Mouse (Mus musculus) forebrain, postnatal 0 days (tissue): ENCODE data around the gene Olfr229. TPM values are rescaled to one million over a fixed set of nuclear protein-coding genes. Genes with fewer than 3 reads are reported as not detected.
"Not testable (repeated sequence)": the region's sequence is repeated elsewhere in the genome, so short reads cannot be mapped to it uniquely, and the experiment has no call there.

ENCODE experiments used
- ATAC-seq: fragments of 200-750 bp; cut with Nextera tagmentation; 2 replicates; pipeline ENCODE4 v1.8.0; 2017; ENCODE audit warnings: mild to moderate bottlenecking, moderate library complexity
- DNase-seq: peaks from one replicate; pipeline ENCODE4 v3.0.0-alpha.2; 2015
- H3K27ac ChIP-seq: fragments of 300-500 bp; sonication (generic); 2 replicates; pipeline ENCODE4 v1.5.1; 2014; ENCODE audit warnings: low read depth, mild to moderate bottlenecking, antibody characterized with exemption, low read length, moderate library complexity, mixed read lengths
- H3K27me3 ChIP-seq: fragments of 300-500 bp; sonication (generic); 2 replicates; pipeline ENCODE4 v1.6.1; 2014; ENCODE audit warnings: mild to moderate bottlenecking, low read length, mixed read lengths; ENCODE audit not compliant: insufficient read depth
- H3K36me3 ChIP-seq: fragments of 300-500 bp; sonication (generic); 2 replicates; pipeline ENCODE4 v1.6.1; 2014; ENCODE audit warnings: mild to moderate bottlenecking, moderate library complexity; ENCODE audit not compliant: insufficient read depth
- H3K4me1 ChIP-seq: fragments of 300-500 bp; sonication (generic); 2 replicates; pipeline ENCODE4 v1.6.1; 2014; ENCODE audit warnings: antibody characterized with exemption; ENCODE audit not compliant: insufficient read depth
- H3K4me2 ChIP-seq: fragments of 300-500 bp; sonication (generic); 2 replicates; pipeline ENCODE4 v1.6.1; 2014; ENCODE audit warnings: low read depth, mild to moderate bottlenecking, moderate library complexity
- H3K4me3 ChIP-seq: fragments of 300-500 bp; sonication (generic); 2 replicates; pipeline ENCODE4 v1.5.1; 2014; ENCODE audit warnings: low read depth, low read length, mixed read lengths
- H3K9ac ChIP-seq: fragments of 300-500 bp; sonication (generic); 2 replicates; pipeline ENCODE4 v1.6.1; 2014; ENCODE audit warnings: mild to moderate bottlenecking
- H3K9me3 ChIP-seq: fragments of 300-500 bp; sonication (generic); 2 replicates; pipeline ENCODE4 v1.6.1; 2016; ENCODE audit warnings: low read length
- CTCF ChIP-seq: sonication (generic); IDR thresholded peaks from 2 replicates; pipeline ENCODE4 v1.5.1; 2016; ENCODE audit warnings: antibody characterized with exemption, control low read depth, low read depth
- WGBS: fragments of 180-500 bp; shearing (Covaris S2); extraction: QIAGEN DNeasy Blood & Tissue Kit; methylation state at CpG from one replicate; pipeline ENCODE4 v1.1.7; 2014; 5-methylcytosine and 5-hydroxymethylcytosine counted together
- polyA plus RNA-seq: library from polyadenylated mRNA; unstranded; fragments of >200 nt; fragmentation: Nextera tagmentation; extraction: Ambion mirVana; gene quantifications from 2 replicates; pipeline ENCODE4 v1.2.1, GENCODE M21; 2015
- total RNA-seq: library from RNA; depleted of rRNA; stranded (reverse); fragments of >200 nt; gene quantifications from 2 replicates; pipeline ENCODE4 v1.2.3, GENCODE M21; 2014; rRNA removed

The Olfr229 gene
- total and polyA plus RNA-seq, 2 experiments from 2014 or later: not detected

DNA sequence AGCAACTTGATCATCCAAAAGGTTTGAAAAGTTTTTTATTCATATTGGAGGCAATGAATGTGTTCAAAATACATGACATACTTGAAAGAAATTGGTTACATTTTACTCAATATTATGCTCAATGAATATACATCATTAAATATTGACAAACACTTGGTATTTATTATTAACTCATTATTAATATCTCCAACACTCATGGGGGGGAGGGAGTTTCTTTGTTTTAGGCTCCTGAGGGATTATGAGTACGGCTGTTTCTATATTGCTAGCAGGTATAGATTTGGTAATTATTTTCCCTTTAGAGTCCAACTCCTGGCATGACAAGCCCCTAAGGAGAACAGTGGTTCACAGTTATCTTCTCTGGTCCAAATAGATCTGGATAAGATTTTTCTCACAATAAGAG, 30.1 kb downstream of the Olfr229 start, which contains the start of gene Olfr974:
Gene Olfr974, plus strand, starts transcription at position 301 of the 400 bp plus-strand sequence.
- Histone ChIP-seq H3K9ac (no peak within 1 kb of the TSS), H3K4me3 (no peak within 1 kb of the TSS), H3K27ac (no peak within 1 kb of the TSS), H3K4me2 (no peak within 1 kb of the TSS), H3K36me3 (no peaks in the 10 kb centered on the region), H3K4me1 (no peaks in the 10 kb centered on the region), H3K27me3 (no peaks in the 10 kb centered on the region), H3K9me3 (no peaks in the 10 kb centered on the region)
- no peak for TF ChIP-seq CTCF
- WGBS: 82% methylated on average over 1 of the region's 1 CpGs
- ATAC-seq: no peak
- no peak for DNase-seq

DNA sequence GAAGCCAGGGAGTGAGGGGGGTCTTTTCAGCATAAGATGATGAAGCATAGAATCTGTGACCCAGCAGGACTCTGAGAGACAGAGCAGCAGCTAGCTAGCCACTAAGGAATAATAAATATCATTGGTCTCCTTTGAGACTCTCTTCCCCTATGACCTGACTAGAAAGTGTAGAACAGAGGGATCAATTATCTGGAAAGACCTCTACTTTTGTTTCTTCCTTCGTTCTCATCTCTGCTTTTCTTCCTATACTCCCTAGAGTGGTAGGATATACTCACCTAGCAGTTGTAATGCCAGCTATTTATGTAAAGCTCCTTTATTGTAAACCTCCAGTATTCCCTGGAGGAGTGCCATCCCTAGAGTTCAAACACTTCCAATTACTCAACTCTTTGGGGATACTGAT, 44.8 kb downstream of the Olfr229 start, which contains the start of gene Olfr975:
Gene Olfr975, minus strand, starts transcription at position 101 of the 400 bp plus-strand sequence.
- Histone ChIP-seq H3K9ac (no peak within 1 kb of the TSS), H3K4me3 (no peak within 1 kb of the TSS), H3K27me3 (no peaks in the 10 kb centered on the region), H3K4me2 (no peak within 1 kb of the TSS), H3K36me3 (no peaks in the 10 kb centered on the region), H3K27ac (no peak within 1 kb of the TSS), H3K9me3 (no peaks in the 10 kb centered on the region), H3K4me1 (no peaks in the 10 kb centered on the region)
- ATAC-seq (no peak), DNase-seq (no peak)
- WGBS: 73% methylated on average over 1 of the region's 1 CpGs
- TF ChIP-seq CTCF: no peak

DNA sequence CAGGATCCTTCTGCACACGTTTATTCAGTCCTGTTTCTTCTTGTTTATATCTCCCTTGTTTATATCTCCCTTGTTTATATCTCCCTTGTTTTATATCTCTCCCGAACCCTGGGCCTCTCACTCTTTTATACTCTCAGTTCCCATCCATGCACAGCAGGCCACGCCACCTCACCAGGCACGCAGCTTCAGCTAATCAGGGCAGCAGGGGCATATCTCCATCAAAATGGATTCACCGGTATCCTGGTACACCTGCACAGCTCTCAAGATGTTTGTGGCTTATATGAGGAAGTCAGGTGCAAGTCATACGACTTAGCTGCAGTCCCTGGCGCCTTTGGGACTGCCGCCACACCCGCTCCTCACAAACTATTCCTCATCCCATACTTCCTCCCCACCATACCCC, 53.9 kb downstream of the Olfr229 start, which contains the start of gene Olfr976:
Gene Olfr976, minus strand, starts transcription at position 101 of the 400 bp plus-strand sequence.
- not testable (repeated sequence) for H3K27me3 ChIP-seq, ATAC-seq, H3K36me3 ChIP-seq, DNase-seq, H3K9me3 ChIP-seq, H3K9ac ChIP-seq, H3K27ac ChIP-seq, H3K4me2 ChIP-seq, H3K4me3 ChIP-seq, H3K4me1 ChIP-seq
- WGBS: 88% methylated on average over 7 of the region's 9 CpGs

Other genes with a start within 250 kb of the Olfr229 start
- not detected in 2 replicates for gene Olfr963, start 240.1 kb upstream of the Olfr229 start, total RNA-seq
- gene Olfr963, start 240.1 kb upstream of the Olfr229 start, polyA plus RNA-seq: not detected in 2 replicates
- not detected in 2 replicates for gene Olfr149, start 200.2 kb upstream of the Olfr229 start, total RNA-seq
- not detected in 2 replicates for gene Olfr149, start 200.2 kb upstream of the Olfr229 start, polyA plus RNA-seq
- not detected in 2 replicates for gene Olfr965, start 196.0 kb upstream of the Olfr229 start, total RNA-seq
- not detected in 2 replicates for gene Olfr965, start 196.0 kb upstream of the Olfr229 start, polyA plus RNA-seq
- not detected in 2 replicates for gene Olfr150, start 176.4 kb upstream of the Olfr229 start, total RNA-seq
- gene Olfr150, start 176.4 kb upstream of the Olfr229 start, polyA plus RNA-seq: not detected in 2 replicates
- not detected in 2 replicates for gene Olfr967, start 161.1 kb upstream of the Olfr229 start, total RNA-seq
- not detected in 2 replicates for gene Olfr967, start 161.1 kb upstream of the Olfr229 start, polyA plus RNA-seq
- not detected in 2 replicates for gene Olfr968, start 124.1 kb upstream of the Olfr229 start, total RNA-seq
- not detected in 2 replicates for gene Olfr968, start 124.1 kb upstream of the Olfr229 start, polyA plus RNA-seq
- gene Olfr969, start 116.4 kb upstream of the Olfr229 start, total RNA-seq: not detected in 2 replicates
- gene Olfr969, start 116.4 kb upstream of the Olfr229 start, polyA plus RNA-seq: not detected in 2 replicates
- not detected in 2 replicates for gene Olfr970, start 98.5 kb upstream of the Olfr229 start, total RNA-seq
- not detected in 2 replicates for gene Olfr970, start 98.5 kb upstream of the Olfr229 start, polyA plus RNA-seq
- not detected in 2 replicates for gene Olfr971, start 70.5 kb upstream of the Olfr229 start, total RNA-seq
- not detected in 2 replicates for gene Olfr971, start 70.5 kb upstream of the Olfr229 start, polyA plus RNA-seq
- gene Olfr972, start 40.9 kb upstream of the Olfr229 start, total RNA-seq: not detected in 2 replicates
- gene Olfr972, start 40.9 kb upstream of the Olfr229 start, polyA plus RNA-seq: not detected in 2 replicates
- not detected in 2 replicates for gene Olfr974, start 30.2 kb downstream of the Olfr229 start, total RNA-seq
- not detected in 2 replicates for gene Olfr974, start 30.2 kb downstream of the Olfr229 start, polyA plus RNA-seq
- gene Olfr975, start 44.7 kb downstream of the Olfr229 start, total RNA-seq: 0.15 TPM in 1 of 2 replicates, not detected in the other
- not detected in 2 replicates for gene Olfr975, start 44.7 kb downstream of the Olfr229 start, polyA plus RNA-seq
- not detected in 2 replicates for gene Olfr976, start 53.8 kb downstream of the Olfr229 start, total RNA-seq
- gene Olfr976, start 53.8 kb downstream of the Olfr229 start, polyA plus RNA-seq: not detected in 2 replicates
- not detected in 2 replicates for gene Olfr978, start 84.8 kb downstream of the Olfr229 start, total RNA-seq
- not detected in 2 replicates for gene Olfr978, start 84.8 kb downstream of the Olfr229 start, polyA plus RNA-seq
- not detected in 2 replicates for gene Olfr979, start 96.1 kb downstream of the Olfr229 start, total RNA-seq
- gene Olfr979, start 96.1 kb downstream of the Olfr229 start, polyA plus RNA-seq: not detected in 2 replicates
- gene Olfr980, start 102.2 kb downstream of the Olfr229 start, total RNA-seq: not detected in 2 replicates
- gene Olfr980, start 102.2 kb downstream of the Olfr229 start, polyA plus RNA-seq: not detected in 2 replicates
- gene Olfr981, start 114.1 kb downstream of the Olfr229 start, total RNA-seq: not detected in 2 replicates
- not detected in 2 replicates for gene Olfr981, start 114.1 kb downstream of the Olfr229 start, polyA plus RNA-seq
- gene Olfr982, start 166.5 kb downstream of the Olfr229 start, total RNA-seq: not detected in 2 replicates
- not detected in 2 replicates for gene Olfr982, start 166.5 kb downstream of the Olfr229 start, polyA plus RNA-seq
- gene Olfr983, start 186.3 kb downstream of the Olfr229 start, total RNA-seq: not detected in 2 replicates
- not detected in 2 replicates for gene Olfr983, start 186.3 kb downstream of the Olfr229 start, polyA plus RNA-seq
- not detected in 2 replicates for gene Olfr984, start 206.9 kb downstream of the Olfr229 start, total RNA-seq
- not detected in 2 replicates for gene Olfr984, start 206.9 kb downstream of the Olfr229 start, polyA plus RNA-seq
- not detected in 2 replicates for gene Olfr985, start 222.8 kb downstream of the Olfr229 start, total RNA-seq
- not detected in 2 replicates for gene Olfr985, start 222.8 kb downstream of the Olfr229 start, polyA plus RNA-seq
- not detected in 2 replicates for gene Tmem225, start 240.8 kb downstream of the Olfr229 start, total RNA-seq
- not detected in 2 replicates for gene Tmem225, start 240.8 kb downstream of the Olfr229 start, polyA plus RNA-seq